Mouse (Mus musculus) ovary, postnatal 10 days (tissue): ENCODE results near the gene Mad1l1.

ENCODE experiments used
- DNase-seq: peaks from one replicate; pipeline ENCODE4 v3.0.0; 2022; ENCODE audit warnings: low spot score

Gene Mad1l1

DNA sequence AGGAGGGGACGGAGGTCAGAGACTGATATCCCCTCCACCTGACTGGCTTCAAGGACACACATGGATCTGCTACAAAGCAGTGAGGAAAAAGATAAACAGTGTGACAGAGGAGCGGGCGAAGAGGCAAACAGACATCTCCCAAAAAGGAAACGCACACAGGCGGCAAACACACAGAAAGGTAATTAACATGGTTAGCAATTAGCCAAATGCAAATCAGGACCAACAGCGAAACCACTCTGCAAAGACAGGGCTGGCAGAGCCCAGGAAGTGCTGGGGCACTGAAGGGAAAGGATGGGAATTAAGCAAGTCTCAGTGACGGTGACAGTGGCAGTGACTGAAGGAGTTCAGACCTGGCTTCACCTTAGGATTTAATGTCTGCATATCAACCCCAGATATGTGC, 187.3 kb downstream of the Mad1l1 start:
- no peak for DNase-seq

GRCm38 (mm10) chr5:140128414-140128981, 192.9 kb downstream of the Mad1l1 start:
- no peak for DNase-seq

- DNase-seq: no peak
Observed at GRCm38 (mm10) chr5:140127981-140128380, 193.4 kb downstream of the Mad1l1 start.

GRCm38 (mm10) chr5:140124626-140125025, 196.7 kb downstream of the Mad1l1 start:
- DNase-seq: no peak

- no peak for DNase-seq
Observed at GRCm38 (mm10) chr5:140123640-140124366, 197.5 kb downstream of the Mad1l1 start.

DNA sequence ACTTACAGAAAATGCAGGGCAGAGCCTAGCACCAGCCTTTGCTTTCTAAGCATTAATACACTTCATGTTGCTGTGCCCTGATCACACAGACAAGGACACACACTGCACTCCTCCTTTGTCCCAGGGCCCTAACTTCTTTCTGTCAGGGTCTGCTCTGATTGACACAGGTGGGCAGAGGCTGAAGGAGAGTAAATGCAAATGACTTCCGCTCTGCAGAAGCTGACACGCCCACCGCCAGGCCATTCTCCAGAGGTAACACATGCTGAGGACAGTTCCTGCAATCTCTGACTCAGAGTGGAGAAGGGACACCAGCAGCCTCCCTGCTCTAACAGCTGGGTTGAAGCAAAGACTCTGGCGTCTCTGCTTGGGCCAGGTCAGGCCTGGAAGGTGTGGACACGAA, 198.2 kb downstream of the Mad1l1 start:
- DNase-seq: no peak

DNA sequence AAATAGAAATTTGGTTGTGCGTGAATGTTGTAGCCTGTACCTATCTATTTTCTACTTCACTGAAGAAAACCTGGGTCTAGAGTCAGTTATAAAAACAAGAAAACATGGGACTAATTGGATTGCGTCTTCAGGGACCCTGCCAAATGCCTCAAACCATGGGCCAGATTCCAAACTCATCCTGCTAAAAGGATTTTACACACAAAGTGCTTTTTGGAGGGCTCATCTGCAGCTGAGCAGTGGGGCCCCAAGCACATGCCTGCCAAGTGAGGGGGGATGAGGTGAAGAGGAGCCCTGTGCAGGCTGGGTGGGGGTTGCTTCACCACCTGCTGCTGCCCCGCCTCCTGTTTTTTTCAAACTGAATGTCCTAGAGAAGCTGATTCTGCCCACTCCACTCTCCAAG, 199.4 kb downstream of the Mad1l1 start:
- DNase-seq: no peak

DNA sequence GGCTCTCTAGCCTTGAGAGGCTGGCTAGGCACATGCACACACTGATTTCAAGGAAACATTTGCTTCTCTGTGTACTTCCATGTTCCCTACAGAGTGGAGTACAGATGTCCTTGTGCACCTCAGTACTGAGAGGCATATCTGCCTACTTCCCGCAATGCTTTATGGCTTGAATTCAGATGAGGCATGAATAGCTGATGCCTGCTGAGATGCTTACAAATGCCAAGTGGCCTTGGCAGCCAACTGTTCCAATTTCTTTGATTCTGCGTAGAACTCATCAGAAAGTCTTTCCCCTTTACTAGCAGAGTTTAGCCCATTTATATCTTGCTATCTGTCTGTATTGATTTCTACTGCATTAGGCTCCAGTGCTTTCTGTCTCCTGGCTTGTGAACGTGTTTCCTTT, 202.4 kb downstream of the Mad1l1 start:
- no peak for DNase-seq

GRCm38 (mm10) chr5:140117968-140118367, 203.4 kb downstream of the Mad1l1 start:
- DNase-seq: no peak

GRCm38 (mm10) chr5:140115434-140116271, 205.7 kb downstream of the Mad1l1 start:
- DNase-seq: no peak

GRCm38 (mm10) chr5:140114512-140115060, 206.8 kb downstream of the Mad1l1 start:
- no peak for DNase-seq

DNA sequence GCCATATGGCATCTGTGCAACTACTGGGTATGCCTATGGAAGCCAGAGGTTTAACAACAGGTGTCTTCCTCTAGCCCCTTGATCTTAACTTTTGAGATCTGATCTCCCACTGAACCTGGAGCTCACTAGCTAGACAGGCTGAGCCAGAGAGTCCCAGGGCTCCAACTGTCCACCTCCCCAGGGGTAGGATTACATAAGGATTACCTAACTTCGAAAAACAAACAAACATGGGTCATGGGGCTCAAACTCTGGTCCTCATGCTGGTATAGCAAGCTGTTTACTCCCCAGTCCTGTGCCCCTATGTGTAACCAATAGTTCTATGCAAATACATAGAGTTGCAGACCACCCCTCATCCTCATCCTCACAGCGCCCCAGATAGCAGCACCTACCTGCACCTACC, 208.1 kb downstream of the Mad1l1 start:
- DNase-seq: no peak

DNA sequence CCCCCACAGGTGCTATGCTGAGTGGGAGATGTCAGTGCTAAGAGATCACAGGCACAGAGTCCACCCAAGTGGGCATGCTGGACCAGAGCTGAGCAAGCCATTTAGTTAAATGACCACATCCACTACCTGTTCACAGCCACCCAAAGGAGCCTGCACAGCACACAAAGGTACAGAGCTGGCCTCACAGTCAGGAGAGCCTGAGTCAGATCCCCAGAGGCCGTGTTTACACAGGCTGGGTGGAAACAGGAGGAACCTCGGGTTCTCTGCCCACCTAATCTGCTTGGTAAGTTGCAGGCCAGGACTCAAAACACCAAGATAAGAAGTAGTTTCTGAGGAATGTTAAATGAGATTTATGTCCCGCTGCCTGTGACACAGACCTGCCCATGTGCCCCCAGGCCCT, 211.3 kb downstream of the Mad1l1 start:
- no peak for DNase-seq

- no peak for DNase-seq
Observed at GRCm38 (mm10) chr5:140107907-140108306, 213.4 kb downstream of the Mad1l1 start.

DNA sequence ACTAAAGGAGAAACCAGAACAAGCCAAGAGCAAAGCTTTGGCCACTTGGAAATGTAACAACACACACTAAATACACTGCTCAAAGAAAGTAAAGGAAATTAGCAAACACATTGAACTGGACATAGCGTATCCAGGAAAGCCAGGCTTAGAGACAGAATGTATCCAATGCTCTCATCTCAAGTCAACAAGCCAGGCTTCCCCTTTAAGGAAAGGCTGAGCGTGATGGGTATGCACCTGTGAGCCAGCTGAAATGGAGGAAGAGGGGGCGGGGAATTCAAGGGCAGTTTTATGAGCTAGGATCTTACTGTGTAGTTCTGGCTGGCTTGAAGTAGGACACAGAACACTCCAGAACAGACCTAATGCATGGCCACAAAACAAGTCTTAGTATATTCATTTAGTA, 215.3 kb downstream of the Mad1l1 start:
- DNase-seq: no peak

DNA sequence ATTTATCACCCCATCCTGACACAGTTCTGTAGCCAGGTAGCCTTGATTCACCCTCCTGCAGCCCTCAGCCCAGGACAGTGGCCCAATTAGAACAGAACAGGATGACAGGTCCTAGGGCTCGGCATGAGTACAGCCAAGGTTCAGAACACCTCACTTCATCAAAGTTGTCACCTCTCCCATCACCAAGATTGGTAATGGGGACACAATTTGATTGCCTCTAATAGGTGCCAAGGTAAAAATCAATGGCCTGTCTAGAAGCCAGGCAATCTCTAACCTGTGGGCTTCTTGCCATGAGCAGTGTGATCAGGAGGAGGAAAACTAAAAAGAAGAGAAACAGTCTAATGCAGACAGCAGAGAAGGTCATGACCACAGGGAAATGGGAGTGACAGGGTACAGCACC, 216.5 kb downstream of the Mad1l1 start:
- DNase-seq: no peak

DNA sequence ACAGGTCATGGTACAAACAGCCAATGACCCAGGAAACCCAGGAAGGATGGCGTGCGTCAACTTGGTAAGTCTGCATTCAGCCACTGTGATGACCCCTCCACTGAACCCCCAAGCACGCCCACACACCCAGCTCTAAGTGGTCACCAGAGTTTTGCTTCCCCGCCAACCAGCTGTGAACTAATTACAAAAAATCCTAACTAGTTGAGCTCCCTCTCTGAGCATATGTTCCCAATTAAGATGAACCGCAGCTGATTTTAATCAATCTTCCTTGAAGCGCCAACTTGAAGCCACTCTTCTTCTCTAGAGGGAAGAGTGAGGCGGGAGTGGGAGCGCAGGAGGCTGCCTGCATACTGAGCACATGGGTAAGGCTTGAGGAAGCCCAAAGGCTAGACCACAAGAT, 218.6 kb downstream of the Mad1l1 start:
- no peak for DNase-seq

- no peak for DNase-seq
Observed at GRCm38 (mm10) chr5:140101409-140102009, 219.8 kb downstream of the Mad1l1 start.

GRCm38 (mm10) chr5:140098711-140099110, 222.6 kb downstream of the Mad1l1 start:
- DNase-seq: no peak

- DNase-seq: no peak
Observed at GRCm38 (mm10) chr5:140095203-140095602, 226.1 kb downstream of the Mad1l1 start.

- no peak for DNase-seq
Observed at GRCm38 (mm10) chr5:140093489-140093888, 227.9 kb downstream of the Mad1l1 start.

DNA sequence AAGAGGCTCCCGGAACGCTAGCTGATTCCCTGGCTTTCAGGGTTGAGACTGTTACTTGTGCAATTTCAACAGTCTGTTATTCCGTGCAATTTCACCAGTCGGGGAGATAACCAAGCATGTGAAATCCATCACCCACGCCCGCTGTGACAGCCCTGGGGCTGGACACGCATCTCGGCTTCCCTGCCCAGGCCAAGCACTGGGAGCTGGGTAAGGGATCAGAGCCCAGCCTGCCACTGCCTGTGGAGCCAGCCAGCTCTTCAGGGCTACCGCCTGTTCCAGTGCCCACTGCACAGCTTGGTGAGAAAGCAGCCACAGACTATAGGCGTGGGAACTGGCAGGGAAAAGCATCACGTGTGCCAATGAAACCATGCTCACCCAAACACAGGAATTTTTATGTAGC, 229.8 kb downstream of the Mad1l1 start:
- no peak for DNase-seq
